Mouse (Mus musculus): ENCODE measurements around the gene Pxmp2.
A peak's percentile ranks its signal among the peaks of the same experiment; 100 is the strongest.

DNA sequence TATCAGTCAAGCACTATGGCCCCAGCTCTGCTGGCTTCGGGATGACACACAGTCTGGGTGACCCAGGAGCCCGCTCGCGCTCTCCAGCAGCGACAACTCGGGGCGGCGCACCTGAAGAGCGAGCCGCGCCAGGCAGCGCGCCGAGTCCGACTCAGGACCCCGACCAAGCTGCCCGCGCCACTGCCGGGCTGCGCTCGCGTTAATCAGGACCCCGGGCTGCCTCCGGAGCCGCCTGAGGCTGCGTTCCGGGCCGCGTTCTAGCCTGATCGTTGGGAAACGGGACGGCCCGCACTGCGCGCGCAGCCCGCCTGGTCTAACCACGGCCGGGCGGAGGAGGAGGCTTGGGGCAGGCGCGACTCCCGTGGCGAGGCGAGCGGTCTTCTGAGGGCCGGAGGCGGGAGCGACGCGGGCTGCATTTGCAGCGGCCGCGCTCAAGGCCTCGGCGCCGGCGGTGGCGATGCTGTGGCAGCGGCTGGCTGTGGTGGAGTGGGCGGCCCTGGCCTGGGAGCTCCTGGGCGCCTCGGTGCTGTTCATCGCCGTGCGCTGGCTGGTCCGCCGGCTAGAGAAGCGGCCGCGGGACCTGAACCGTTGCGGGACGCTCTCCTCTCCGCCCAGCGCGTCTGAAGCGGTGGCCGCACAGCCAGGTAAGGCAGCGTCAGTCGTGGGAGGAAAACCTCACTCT lies 55.1 kb downstream of the Pxmp2 start, which contains the start of gene Ankle2:
- no peak for TF ChIP-seq CTCF (IDR thresholded peaks at IDR 0.05; ENCODE audit: borderline replicate concordance, insufficient read depth, low read depth, low read length)
- TF ChIP-seq POLR2A (IDR thresholded peaks at IDR 0.05; ENCODE audit: borderline replicate concordance, insufficient read depth, low read length) = peak; percentile 89

All from cerebellum, adult 2 months (tissue).